Mouse (Mus musculus): ENCODE measurements around the gene Llgl2. TPM values are rescaled to one million over a fixed set of nuclear protein-coding genes. Genes with fewer than 3 reads are reported as not detected.

Gene Llgl2
- 15.1 and 17.7 TPM in 2 replicates for polyA plus RNA-seq (2012; ENCODE audit: low replicate concordance)

GRCm38 (mm10) chr11:115823774-115824740 lies at the start of gene Llgl2:
TSS of gene Llgl2 (plus strand) at chr11:115824049.

GRCm38 (mm10) chr11:115813507-115814296 lies 10.1 kb upstream of the Llgl2 start, which contains the start of gene Caskin2:
TSS of gene Caskin2 (minus strand) at chr11:115813639.

GRCm38 (mm10) chr11:115814605-115815450 lies 9.0 kb upstream of the Llgl2 start, which contains the start of gene Tsen54:
TSS of gene Tsen54 (plus strand) at chr11:115814724.

GRCm38 (mm10) chr11:115858354-115858753 lies 34.5 kb downstream of the Llgl2 start, which contains the start of gene Myo15b:
TSS of gene Myo15b (plus strand) at chr11:115858406.

GRCm38 (mm10) chr11:115899486-115900266 lies 75.8 kb downstream of the Llgl2 start, which contains the start of gene Smim5:
TSS of gene Smim5 (plus strand) at chr11:115899966.

Other genes starting within 250 kb of the Llgl2 start
- gene Mrps7, start 220.1 kb upstream of the Llgl2 start, polyA plus RNA-seq (2012; ENCODE audit: low replicate concordance): 33.6 and 41.2 TPM in 2 replicates
- gene Gga3, start 220.0 kb upstream of the Llgl2 start, polyA plus RNA-seq (2012; ENCODE audit: low replicate concordance): 101 and 179 TPM in 2 replicates
- 39.5 and 63.0 TPM in 2 replicates for gene Mif4gd, start 211.1 kb upstream of the Llgl2 start, polyA plus RNA-seq (2012; ENCODE audit: low replicate concordance)
- gene Slc25a19, start 195.8 kb upstream of the Llgl2 start, polyA plus RNA-seq (2012; ENCODE audit: low replicate concordance): 44.8 and 51.3 TPM in 2 replicates
- 40.1 and 59.3 TPM in 2 replicates for gene Grb2, start 115.5 kb upstream of the Llgl2 start, polyA plus RNA-seq (2012; ENCODE audit: low replicate concordance)
- gene Tmem94, start 58.6 kb upstream of the Llgl2 start, polyA plus RNA-seq (2012; ENCODE audit: low replicate concordance): 45.5 and 78.4 TPM in 2 replicates
- 48.6 and 56.2 TPM in 2 replicates for gene Caskin2, start 10.4 kb upstream of the Llgl2 start, polyA plus RNA-seq (2012; ENCODE audit: low replicate concordance)
- 49.9 and 89.1 TPM in 2 replicates for gene Tsen54, start 9.3 kb upstream of the Llgl2 start, polyA plus RNA-seq (2012; ENCODE audit: low replicate concordance)
- 0.06 and 0.23 TPM in 2 replicates for gene Myo15b, start 34.4 kb downstream of the Llgl2 start, polyA plus RNA-seq (2012; ENCODE audit: low replicate concordance)
- 7.9 and 16.4 TPM in 2 replicates for gene Smim5, start 75.9 kb downstream of the Llgl2 start, polyA plus RNA-seq (2012; ENCODE audit: low replicate concordance)
- 0.56 and 1.1 TPM in 2 replicates for gene Smim6, start 88.0 kb downstream of the Llgl2 start, polyA plus RNA-seq (2012; ENCODE audit: low replicate concordance)
- gene Sap30bp, start 109.2 kb downstream of the Llgl2 start, polyA plus RNA-seq (2012; ENCODE audit: low replicate concordance): 9.0 and 29.2 TPM in 2 replicates
- 6.9 and 21.1 TPM in 2 replicates for gene Recql5, start 109.4 kb downstream of the Llgl2 start, polyA plus RNA-seq (2012; ENCODE audit: low replicate concordance)
- 0.16 and 0.41 TPM in 2 replicates for gene Itgb4, start 150.7 kb downstream of the Llgl2 start, polyA plus RNA-seq (2012; ENCODE audit: low replicate concordance)
- gene Galk1, start 188.7 kb downstream of the Llgl2 start, polyA plus RNA-seq (2012; ENCODE audit: low replicate concordance): 23.8 and 28.8 TPM in 2 replicates
- 400 and 612 TPM in 2 replicates for gene H3f3b, start 203.9 kb downstream of the Llgl2 start, polyA plus RNA-seq (2012; ENCODE audit: low replicate concordance)
- 59.7 and 71.3 TPM in 2 replicates for gene Unk, start 206.3 kb downstream of the Llgl2 start, polyA plus RNA-seq (2012; ENCODE audit: low replicate concordance)

Data from leukemia stem cell, adult 10-12 weeks (primary cell).